Mouse (Mus musculus): ENCODE results near the gene Tmem128.

- no peak for TF ChIP-seq CTCF (IDR thresholded peaks at IDR 0.05; ENCODE audit: control insufficient read depth, insufficient read depth, low read length)
- no peak for TF ChIP-seq POLR2A (IDR thresholded peaks at IDR 0.05; ENCODE audit: borderline replicate concordance, control insufficient read depth, low read depth, low read length)
Observed at GRCm38 (mm10) chr5:38285724-38286123, 25.7 kb downstream of the Tmem128 start.
